Comparison of ENCODE assay signal across 7 mouse cellular contexts in the genomic region with DNA sequence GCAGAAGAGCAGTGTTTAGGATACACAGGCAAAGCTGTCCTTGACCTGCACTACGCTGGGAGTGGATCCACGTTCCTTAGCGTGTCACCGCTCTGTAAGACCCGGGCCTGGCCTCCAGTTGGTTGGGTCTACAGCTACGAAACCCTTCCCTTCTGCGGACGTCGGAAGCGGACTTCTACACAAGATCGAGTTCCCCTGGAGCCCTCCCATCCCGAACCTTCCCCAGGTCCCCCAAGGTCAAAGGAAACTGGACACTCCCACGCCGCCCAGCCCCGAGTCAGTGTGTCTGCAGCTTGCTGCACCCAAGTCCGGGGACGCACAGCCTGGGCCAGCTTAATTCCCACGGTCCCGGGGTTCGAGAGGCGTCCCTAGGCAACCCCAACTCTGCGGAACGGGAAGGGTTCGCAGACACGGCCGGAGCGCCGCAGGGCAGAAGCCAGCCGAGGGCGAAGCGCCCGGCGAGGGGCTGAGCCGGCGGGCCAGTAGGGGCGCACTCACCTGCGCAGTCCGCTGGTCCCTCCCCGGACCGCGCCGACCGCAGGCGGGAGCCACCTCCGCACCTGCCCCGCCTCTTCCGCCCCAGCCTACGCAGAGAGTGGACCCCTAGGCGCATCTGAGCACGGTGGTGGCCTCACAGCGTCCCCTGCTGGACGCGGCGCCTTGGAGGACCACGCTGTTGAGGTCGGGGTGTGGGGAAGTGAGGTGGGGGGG. TPM values are rescaled to one million over a fixed set of nuclear protein-coding genes. Genes with fewer than 3 reads are reported as not detected.
A peak's percentile ranks its signal among the peaks of the same experiment; 100 is the strongest.
DNase-seq lines count a peak whose midpoint lies in the region; ATAC-seq lines count a peak whose summit lies in the region.

TSS of gene 1700021F05Rik (minus strand) at position 553 of the 711 bp plus-strand sequence.

- ATAC-seq in intestine, embryonic 15.5 days = peak; percentile 100

- intact Hi-C loops in left cerebral cortex, postnatal 25 days (cut with DNase I) = loop anchor here (1.0 kb wide), 1 partner anchor 61 kb away; no protein-coding TSS in a partner anchor

- peak; percentile 96 to 97 for DNase-seq in adrenal gland, adult (ENCODE audit: inconsistent age in 2 of 2, low spot score in 1 of 2)
- DNase-seq in embryo, embryonic 10.5 days (ENCODE audit: low spot score) = peak; percentile 94
- DNase-seq in gastrocnemius, postnatal 25 days = peak; percentile 94
- DNase-seq in left cerebral cortex, postnatal 25 days (ENCODE audit: low spot score in 2 of 2) = peak; percentile 93 to 94
- DNase-seq in midbrain, embryonic 10.5 days (ENCODE audit: low spot score) = peak; percentile 96
- peak; percentile 97 for DNase-seq in right cerebral cortex, postnatal 4 days

- no peaks in the 10 kb centered on the region for H3K27me3 ChIP-seq in intestine, embryonic 15.5 days (replicated peaks)
- H3K27me3 ChIP-seq in midbrain, embryonic 10.5 days (ENCODE audit: low read depth, poor library complexity, severe bottlenecking) = no peaks in the 10 kb centered on the region

- under 1% methylated on average over 54 of the region's 56 CpGs for WGBS in intestine, embryonic 15.5 days
- WGBS in midbrain, embryonic 10.5 days = under 1% methylated on average over 52 of the region's 56 CpGs

- peak within 1 kb of the TSS; percentile 90 for H3K4me3 ChIP-seq in intestine, embryonic 15.5 days (replicated peaks)
- peak within 1 kb of the TSS; percentile 91 for H3K4me3 ChIP-seq in midbrain, embryonic 10.5 days

- H3K9ac ChIP-seq in intestine, embryonic 15.5 days = peak within 1 kb of the TSS; percentile 94

- no peaks in the 10 kb centered on the region for H3K36me3 ChIP-seq in intestine, embryonic 15.5 days
- H3K36me3 ChIP-seq in midbrain, embryonic 10.5 days = peaks cover 10% of the 10 kb centered on the region

- peak within 1 kb of the TSS; percentile 59 for H3K4me2 ChIP-seq in intestine, embryonic 15.5 days (replicated peaks)

- H3K9me3 ChIP-seq in intestine, embryonic 15.5 days = no peaks in the 10 kb centered on the region
- H3K9me3 ChIP-seq in midbrain, embryonic 10.5 days (replicated peaks) = no peaks in the 10 kb centered on the region

- H3K4me1 ChIP-seq in intestine, embryonic 15.5 days (replicated peaks) = peaks cover 11% of the 10 kb centered on the region
- H3K4me1 ChIP-seq in midbrain, embryonic 10.5 days = peaks cover 18% of the 10 kb centered on the region

- H3K27ac ChIP-seq in intestine, embryonic 15.5 days = peak within 1 kb of the TSS; percentile 82
- H3K27ac ChIP-seq in midbrain, embryonic 10.5 days (replicated peaks) = peak within 1 kb of the TSS; percentile 89

RNA-seq across cellular contexts. Expression of gene 1700021F05Rik, which starts in this region (rescaled TPM):
- 100 to 1,000 TPM; 101 to 117 TPM for total RNA-seq in gastrocnemius, postnatal 25 days (2021)
- 77.0 and 77.4 TPM in 2 replicates for polyA plus RNA-seq in intestine, embryonic 15.5 days (2015; fragmentation: Nextera tagmentation; extraction: Ambion mirVana)
- total RNA-seq in left cerebral cortex, postnatal 25 days (2021) = 10 to 100 TPM; 42.5 to 42.8 TPM
- 66.7 and 67.4 TPM in 2 replicates for polyA plus RNA-seq in midbrain, embryonic 10.5 days (2016; fragmentation: Nextera tagmentation; extraction: Ambion mirVana)

Comparison
In these comparisons a context has a peak if more than half of its experiments do, and no peak if none do; other contexts are left out.
1. Peak in every context shown above with its lines: DNase-seq, ATAC-seq, H3K4me3 ChIP-seq and H3K27ac ChIP-seq.